Mouse (Mus musculus): Measurements from ENCODE around the gene Ifnar2.

Ifnar2 gene

DNA sequence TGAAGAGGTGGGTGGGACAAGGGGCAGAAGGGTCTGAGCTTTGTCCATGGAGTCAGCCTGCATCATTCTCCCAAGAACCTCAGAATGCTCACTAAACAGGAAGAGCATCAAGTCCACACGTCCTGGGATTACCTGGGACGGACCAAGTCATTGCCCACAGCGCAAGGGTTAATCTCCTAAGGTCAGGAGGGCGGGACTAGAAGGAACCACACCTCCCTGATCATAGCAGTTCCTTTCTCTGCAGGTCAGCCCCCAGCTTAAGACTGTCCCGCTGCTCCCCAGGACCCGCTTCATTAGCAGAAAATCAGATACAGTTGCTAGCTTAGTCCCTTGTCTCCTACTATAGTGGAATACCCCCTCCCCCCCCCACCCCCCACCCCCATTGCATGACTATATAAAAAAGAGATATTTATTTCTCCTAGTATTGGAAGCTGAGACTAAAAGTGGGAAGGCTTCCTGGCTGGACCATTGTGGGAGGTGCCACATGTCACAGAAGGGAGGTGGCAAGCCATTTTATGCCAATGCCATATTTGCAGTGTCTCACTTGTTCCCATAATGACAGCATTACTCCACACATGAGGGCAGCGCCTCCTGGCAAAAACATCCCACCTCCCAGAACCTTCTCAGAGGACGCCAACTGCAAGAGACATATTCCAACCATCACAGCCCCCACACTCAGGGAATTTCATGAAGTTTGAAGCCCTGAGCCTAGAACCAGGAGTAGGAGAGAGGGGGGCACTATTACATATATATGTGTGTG is 23.2 kb downstream of the Ifnar2 start:
- DNase-seq = no peak

- no peak for DNase-seq
These were observed 24.4 kb downstream of the Ifnar2 start for GRCm38 (mm10) chr16:91396844-91397537.

DNA sequence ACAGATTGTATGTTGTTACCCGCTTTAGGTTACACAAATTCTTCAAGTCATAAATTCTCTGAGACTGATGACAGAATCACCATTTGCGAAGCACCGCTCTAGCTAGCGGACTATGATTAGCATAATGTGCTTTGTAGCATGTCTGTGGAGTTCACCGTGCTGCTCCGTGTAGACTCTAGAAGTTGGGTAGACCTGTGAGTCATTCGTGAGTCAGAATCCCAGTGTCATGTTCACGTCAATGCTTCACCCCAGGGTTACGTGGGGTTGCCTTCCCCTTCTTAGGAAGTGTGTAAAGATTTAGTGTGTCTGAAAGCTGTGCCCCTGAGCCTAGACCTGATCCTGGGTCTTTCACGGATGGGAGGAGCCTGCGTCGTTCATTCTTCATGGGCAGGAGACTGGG is 25.4 kb downstream of the Ifnar2 start:
- DNase-seq = no peak

DNA sequence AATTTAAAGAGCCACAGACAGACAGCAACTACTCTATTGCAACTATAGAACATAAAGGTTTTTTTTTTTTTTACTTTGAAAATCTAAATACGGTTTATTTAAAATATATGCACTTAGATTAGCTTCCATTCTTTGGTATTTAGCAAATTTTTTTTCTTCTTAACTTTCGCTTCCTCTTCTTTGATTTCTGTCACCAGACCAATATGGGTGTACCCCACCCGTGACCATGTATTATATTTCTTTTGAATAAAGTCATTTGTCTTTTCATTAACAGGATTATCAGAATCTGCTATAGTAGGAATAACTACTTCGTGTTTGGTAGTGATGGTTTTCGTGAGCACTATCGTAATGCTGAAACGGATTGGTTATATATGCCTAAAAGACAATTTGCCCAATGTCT is 26.4 kb downstream of the Ifnar2 start:
- DNase-seq = no peak

- no peak for DNase-seq
These were observed 29.1 kb downstream of the Ifnar2 start for GRCm38 (mm10) chr16:91401569-91402165.

DNA sequence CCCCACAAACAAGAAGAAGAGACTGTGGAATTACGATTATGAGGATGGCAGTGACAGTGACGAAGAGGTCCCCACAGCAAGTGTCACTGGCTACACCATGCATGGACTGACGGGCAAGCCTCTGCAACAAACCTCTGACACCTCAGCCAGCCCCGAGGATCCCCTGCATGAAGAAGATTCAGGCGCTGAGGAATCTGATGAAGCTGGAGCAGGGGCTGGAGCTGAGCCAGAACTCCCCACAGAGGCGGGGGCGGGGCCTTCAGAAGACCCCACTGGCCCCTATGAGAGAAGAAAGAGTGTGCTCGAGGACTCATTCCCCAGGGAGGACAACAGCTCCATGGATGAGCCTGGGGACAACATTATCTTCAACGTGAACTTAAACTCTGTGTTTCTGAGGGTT is 31.2 kb downstream of the Ifnar2 start:
- no peak for DNase-seq

- DNase-seq = no peak
These were observed 31.6 kb downstream of the Ifnar2 start for GRCm38 (mm10) chr16:91404187-91404586.

- DNase-seq = no peak
These were observed 32.4 kb downstream of the Ifnar2 start for GRCm38 (mm10) chr16:91404828-91405577.

DNA sequence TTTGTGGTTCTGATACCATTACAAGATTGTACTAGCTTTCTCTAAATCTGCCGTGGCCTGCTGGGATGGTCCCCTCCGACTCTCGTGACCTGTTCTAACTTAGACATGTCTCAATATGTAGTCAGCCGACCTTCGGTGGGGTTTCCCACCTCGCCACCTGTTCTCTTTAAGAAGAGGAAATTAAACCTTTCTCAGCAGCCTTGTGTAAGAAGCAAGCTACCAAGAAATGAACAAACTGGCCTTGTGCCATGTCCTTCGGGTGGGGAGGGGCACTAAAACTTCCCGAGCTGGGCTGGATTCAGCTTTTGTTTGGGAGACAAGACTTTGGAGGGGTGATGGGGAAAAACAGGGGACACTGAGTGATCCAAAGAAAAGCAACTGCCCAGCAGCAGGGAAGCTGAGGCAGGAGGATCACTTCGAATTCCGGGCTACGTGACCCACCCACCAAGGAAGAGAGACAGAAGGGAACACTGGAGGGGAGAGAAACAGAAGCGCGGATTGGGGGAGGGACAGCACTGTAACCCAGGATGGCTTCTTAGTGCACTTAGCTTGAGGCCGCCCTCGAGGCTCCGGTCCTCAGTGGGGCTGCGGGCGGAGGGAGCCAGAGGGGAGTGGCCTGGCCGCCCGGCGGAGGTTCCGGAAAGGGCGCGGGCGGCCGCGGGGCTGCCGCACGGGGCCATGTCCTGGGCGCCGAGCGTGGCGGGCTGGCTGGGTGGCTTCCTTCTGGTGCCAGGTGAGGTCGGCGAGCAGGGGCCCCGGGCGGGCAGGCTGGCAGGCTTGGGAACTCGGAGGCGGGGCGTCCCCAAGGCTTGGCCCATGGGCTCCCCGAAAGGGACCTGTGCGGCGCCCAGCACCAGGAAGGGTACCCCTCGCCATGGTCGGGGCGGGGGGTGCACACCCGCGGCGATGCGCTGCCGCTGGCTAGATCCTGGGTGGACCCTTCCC is 33.3 kb downstream of the Ifnar2 start, which contains the start of gene Il10rb:
Il10rb (plus strand) TSS at position 525 of the 945 bp plus-strand sequence.
- peak; percentile 79 for DNase-seq

DNA sequence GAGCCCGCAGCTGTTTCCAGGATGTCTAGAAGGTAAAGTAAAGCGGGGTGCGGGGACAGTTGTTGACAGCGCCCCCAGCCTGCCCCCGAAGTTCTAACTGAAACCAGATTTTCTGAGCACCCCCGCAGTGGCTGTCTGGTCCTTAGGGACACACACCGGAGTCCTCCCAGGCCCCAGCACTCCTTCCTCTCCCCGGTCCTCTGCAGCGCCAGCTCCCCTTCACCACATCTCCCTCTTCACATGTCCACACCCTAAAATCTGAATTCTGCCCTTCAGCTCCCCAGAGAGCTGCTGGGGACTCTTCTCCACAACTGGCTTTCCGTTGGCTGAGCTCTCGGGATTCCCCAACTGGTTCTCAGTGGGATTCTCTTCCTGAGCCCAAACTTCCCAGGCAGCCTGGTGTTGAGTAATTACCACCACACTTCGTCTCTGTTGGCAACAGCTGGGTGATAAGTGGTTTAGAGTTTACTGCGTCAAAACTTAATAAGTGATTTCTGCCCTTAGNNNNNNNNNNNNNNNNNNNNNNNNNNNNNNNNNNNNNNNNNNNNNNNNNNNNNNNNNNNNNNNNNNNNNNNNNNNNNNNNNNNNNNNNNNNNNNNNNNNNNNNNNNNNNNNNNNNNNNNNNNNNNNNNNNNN is 34.1 kb downstream of the Ifnar2 start:
- DNase-seq = peak; percentile 74

GRCm38 (mm10) chr16:91413102-91413844 is 40.7 kb downstream of the Ifnar2 start:
- peak; percentile 87 for DNase-seq

DNA sequence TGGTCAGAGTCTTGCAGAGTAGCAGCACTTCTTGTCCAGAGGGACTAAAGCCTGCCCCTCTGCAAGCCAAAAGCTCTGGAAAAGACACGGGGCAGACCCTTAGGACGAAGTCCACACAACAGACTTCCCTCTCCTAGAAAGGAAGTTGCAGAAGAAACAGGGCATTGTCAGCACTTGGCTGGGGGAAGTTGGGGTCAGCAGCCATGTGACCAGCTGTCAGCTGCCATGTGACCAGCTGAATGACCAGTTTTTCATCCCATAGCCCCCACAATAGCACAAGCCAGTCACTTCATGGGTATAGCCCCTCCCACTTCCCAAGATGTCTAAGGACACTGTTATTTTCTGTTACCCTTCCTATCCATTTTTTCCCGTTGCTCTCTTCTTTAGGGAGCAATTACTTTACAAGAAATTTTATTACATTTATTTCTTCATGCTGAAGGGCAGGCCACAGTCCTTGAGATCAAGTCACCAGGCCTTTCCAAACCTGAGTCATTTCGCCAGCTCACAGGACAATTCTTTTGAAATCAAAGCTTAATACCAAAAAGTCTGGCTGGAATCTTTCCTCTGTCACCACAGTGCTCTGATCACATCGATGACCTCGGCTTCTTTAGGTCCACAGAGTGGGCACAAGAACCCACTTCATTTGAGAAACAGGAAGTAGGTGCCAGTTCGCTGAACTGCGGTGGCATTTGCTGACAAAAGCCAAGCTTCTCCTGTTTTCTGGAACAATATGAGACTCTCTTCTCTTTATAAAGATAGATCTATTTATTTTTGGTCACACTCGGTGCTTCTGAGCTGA is 43.0 kb downstream of the Ifnar2 start:
- DNase-seq = peak; percentile 49

GRCm38 (mm10) chr16:91416357-91416756 is 43.8 kb downstream of the Ifnar2 start:
- no peak for DNase-seq

DNA sequence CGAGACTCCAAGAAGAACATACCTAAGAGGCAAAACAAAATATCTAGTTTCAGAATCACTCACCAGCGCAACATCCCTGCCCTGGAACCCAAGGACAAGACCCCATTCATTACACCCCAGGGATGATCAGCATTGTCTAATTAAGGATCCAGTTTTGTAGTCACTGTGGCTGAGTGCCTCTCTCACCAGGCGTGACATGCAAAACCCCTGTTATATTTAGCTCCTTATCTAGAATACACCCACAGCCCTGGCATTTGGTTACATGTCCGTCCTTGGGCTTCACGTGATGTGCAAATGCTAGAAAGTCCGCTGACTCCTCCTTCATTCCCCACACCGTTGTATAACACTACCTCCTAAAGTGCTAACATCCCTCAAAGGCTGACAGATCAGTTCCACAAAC is 44.4 kb downstream of the Ifnar2 start:
- DNase-seq = no peak

GRCm38 (mm10) chr16:91418531-91418930 is 45.9 kb downstream of the Ifnar2 start:
- peak; percentile 79 for DNase-seq

- DNase-seq = no peak
These were observed 53.2 kb downstream of the Ifnar2 start for GRCm38 (mm10) chr16:91425816-91426215.

DNA sequence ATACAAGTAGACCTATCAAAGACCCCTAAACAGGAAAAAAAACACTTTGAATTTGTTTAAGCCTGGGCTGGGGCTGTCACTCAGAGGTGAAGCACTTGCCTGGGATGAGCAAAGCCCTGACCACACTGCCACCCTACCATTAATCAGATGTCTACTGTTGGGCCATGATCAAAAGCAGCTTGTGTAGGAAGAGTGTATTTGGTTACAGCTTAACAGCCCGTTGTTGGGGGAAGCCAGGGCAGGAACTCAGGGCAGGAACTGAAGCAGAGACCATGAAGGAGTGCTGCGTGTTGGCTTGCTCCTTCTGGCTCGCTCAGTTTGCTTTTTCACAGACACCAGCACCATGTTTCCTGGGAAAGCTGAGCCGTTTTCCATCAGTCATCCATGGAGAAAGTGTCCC is 54.0 kb downstream of the Ifnar2 start:
- no peak for DNase-seq

DNA sequence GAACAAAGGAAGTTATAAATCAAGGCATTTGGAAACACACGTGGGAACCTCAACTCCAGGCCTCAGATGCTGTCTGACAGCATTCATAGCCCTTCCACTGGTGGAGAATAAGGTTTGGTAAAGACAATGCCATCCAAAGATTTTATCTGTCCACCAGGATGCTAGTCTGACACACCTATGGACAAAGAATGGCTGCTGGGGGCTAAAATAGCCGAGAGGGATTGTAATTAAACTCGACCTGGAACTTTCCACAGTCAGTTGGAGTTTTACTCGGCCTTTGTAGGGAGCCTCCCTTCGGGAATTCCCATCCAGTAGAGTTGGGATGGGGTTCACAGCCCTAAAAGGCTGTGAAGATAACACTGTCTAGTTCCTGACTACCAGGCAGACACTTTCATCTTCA is 54.9 kb downstream of the Ifnar2 start:
- DNase-seq = peak; percentile 69

- no peak for DNase-seq
These were observed 55.8 kb downstream of the Ifnar2 start for GRCm38 (mm10) chr16:91428259-91428865.

All from kidney, adult 9 months (tissue).